Mouse (Mus musculus): ENCODE measurements around the gene Qrfpr. TPM values are rescaled to one million over a fixed set of nuclear protein-coding genes. Genes with fewer than 3 reads are reported as not detected.
A peak's percentile ranks its signal among the peaks of the same experiment; 100 is the strongest.

Gene Qrfpr
- polyA plus RNA-seq, 1 experiment from 2014 or later = not detected

- no peak overlapping the region for H3K4me3 ChIP-seq (ENCODE audit: low read depth, low read length)
- no peak overlapping the region for H3K27ac ChIP-seq (ENCODE audit: low read depth)
- TF ChIP-seq CTCF (IDR thresholded peaks at IDR 0.05; ENCODE audit: low read depth) (peak; percentile 53), EP300 (IDR thresholded peaks at IDR 0.05; ENCODE audit: low read depth) (no peak)
- H3K9ac ChIP-seq (replicated peaks) = no peak overlapping the region
- ATAC-seq (no peak), DNase-seq (no peak)
- 53% methylated on average over 2 of the region's 2 CpGs for WGBS (ENCODE audit: insufficient replicate concordance)
- H3K4me1 ChIP-seq (ENCODE audit: insufficient read depth) = no peaks in the 10 kb centered on the region
- H3K4me2 ChIP-seq (ENCODE audit: low read depth, low read length) = no peak overlapping the region
- no peaks in the 10 kb centered on the region for H3K36me3 ChIP-seq (replicated peaks; ENCODE audit: insufficient read depth, low read length)
- no peaks in the 10 kb centered on the region for H3K9me3 ChIP-seq (ENCODE audit: low read length)
- H3K27me3 ChIP-seq (ENCODE audit: insufficient read depth, low read length) = no peaks in the 10 kb centered on the region
Observed at GRCm38 (mm10) chr3:36137560-36137959, 84.6 kb downstream of the Qrfpr start.

- no peak for TF ChIP-seq CTCF (IDR thresholded peaks at IDR 0.05; ENCODE audit: low read depth)
- TF ChIP-seq EP300 (IDR thresholded peaks at IDR 0.05; ENCODE audit: low read depth) = no peak
- no peaks in the 10 kb centered on the region for H3K27me3 ChIP-seq (ENCODE audit: insufficient read depth, low read length)
- no peak overlapping the region for H3K27ac ChIP-seq (ENCODE audit: low read depth)
- H3K4me2 ChIP-seq (ENCODE audit: low read depth, low read length) = no peak overlapping the region
- no peak overlapping the region for H3K9ac ChIP-seq (replicated peaks)
- H3K4me3 ChIP-seq (ENCODE audit: low read depth, low read length) = no peak overlapping the region
- H3K36me3 ChIP-seq (replicated peaks; ENCODE audit: insufficient read depth, low read length) = no peaks in the 10 kb centered on the region
- ATAC-seq (no peak), DNase-seq (no peak)
- no peaks in the 10 kb centered on the region for H3K4me1 ChIP-seq (ENCODE audit: insufficient read depth)
- H3K9me3 ChIP-seq (ENCODE audit: low read length) = no peaks in the 10 kb centered on the region
Observed at GRCm38 (mm10) chr3:36136152-36136551, 86.0 kb downstream of the Qrfpr start.

Other genes starting within 250 kb of the Qrfpr start
- gene Mccc1, start 221.6 kb downstream of the Qrfpr start, polyA plus RNA-seq (2015; fragmentation: Nextera tagmentation; extraction: Ambion mirVana) = 15.2 and 15.5 TPM in 2 replicates
- not detected in 2 replicates for gene Ccdc144b, start 168.8 kb downstream of the Qrfpr start, polyA plus RNA-seq (2015; fragmentation: Nextera tagmentation; extraction: Ambion mirVana)
- 26.5 and 28.6 TPM in 2 replicates for gene Acad9, start 156.3 kb downstream of the Qrfpr start, polyA plus RNA-seq (2015; fragmentation: Nextera tagmentation; extraction: Ambion mirVana)
- gene D3Ertd254e, start 71.3 kb downstream of the Qrfpr start, polyA plus RNA-seq (2015; fragmentation: Nextera tagmentation; extraction: Ambion mirVana) = 0.71 and 0.87 TPM in 2 replicates

Measured in liver, postnatal 0 days (tissue).